Mouse (Mus musculus): ENCODE data around the gene Cntn2. TPM values are rescaled to one million over a fixed set of nuclear protein-coding genes. Genes with fewer than 3 reads are reported as not detected.
A peak's percentile ranks its signal among the peaks of the same experiment; 100 is the strongest.

Cntn2 gene
- total RNA-seq (2017), result not detected in 2 replicates

DNA sequence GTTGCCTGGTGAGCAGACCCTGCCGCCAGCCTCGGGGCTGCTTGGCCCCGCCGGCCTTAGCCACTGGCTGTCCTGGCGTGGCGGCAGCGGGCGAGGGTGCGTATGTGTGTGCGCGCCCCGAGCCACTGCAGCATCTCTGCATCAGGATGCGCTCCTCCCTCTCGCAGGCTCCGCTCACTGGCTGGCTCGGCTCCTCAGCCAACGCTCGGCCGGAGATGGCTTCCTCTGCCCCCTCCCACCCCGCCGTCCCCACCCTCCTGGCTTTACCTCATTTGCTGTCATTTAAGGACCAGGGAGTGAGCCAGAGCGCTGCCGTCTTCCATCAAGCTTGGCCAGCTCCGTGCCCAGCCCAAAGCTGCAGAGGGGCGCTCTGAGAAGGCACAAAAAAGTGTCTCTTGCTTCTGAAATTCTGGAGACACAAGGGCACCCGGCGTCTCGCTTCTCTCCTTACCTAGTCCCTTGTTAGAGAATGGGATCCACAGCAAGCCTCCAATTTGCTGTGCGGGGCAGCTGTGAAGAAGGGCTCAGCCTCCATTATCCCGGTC, at the start of gene Cntn2:
Gene Cntn2 (minus strand): TSS at position 495 of the 545 bp plus-strand sequence.
- ATAC-seq (replicated peaks in 1 of 2; ENCODE audit: insufficient read depth in 1 of 2, low FRiP score in 2 of 2, low TSS enrichment in 1 of 2, low read depth in 1 of 2, poor library complexity in 2 of 2, severe bottlenecking in 2 of 2), result 0 out of 4 replicates have a peak, but pooled peaks of 1 of the 2 experiments have one; percentile 20

- no peak for ATAC-seq (replicated peaks in 1 of 2; ENCODE audit: insufficient read depth in 1 of 2, low FRiP score in 2 of 2, low TSS enrichment in 1 of 2, low read depth in 1 of 2, poor library complexity in 2 of 2, severe bottlenecking in 2 of 2)
Observed at GRCm38 (mm10) chr1:132592145-132592544, 49.1 kb upstream of the Cntn2 start.

DNA sequence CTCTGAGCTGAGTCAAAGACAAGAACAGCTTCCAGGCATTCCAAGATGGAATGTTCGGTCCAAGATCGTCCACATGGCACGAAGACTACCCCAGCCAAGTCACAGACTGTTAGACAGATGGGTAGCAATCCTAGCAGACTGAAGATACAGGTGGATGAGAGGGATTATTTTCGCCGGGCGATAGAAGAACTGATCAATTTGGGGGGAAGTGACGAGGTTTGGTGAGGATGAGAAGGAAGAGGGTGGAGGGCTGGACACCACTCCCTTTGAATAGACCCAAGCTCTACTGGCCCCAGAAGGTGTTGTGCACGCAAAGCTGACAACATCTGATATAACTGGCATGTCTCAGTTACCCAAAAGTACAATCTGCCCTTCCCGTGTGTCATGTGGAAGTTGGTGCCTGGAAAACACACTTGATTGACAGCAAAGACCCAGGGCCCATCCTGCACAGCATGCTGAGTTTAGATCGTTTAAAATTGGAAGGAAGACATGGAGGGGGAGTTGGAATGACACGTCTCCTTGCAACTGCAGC, 48.4 kb upstream of the Cntn2 start:
- no peak for ATAC-seq (replicated peaks in 1 of 2; ENCODE audit: insufficient read depth in 1 of 2, low FRiP score in 2 of 2, low TSS enrichment in 1 of 2, low read depth in 1 of 2, poor library complexity in 2 of 2, severe bottlenecking in 2 of 2)

DNA sequence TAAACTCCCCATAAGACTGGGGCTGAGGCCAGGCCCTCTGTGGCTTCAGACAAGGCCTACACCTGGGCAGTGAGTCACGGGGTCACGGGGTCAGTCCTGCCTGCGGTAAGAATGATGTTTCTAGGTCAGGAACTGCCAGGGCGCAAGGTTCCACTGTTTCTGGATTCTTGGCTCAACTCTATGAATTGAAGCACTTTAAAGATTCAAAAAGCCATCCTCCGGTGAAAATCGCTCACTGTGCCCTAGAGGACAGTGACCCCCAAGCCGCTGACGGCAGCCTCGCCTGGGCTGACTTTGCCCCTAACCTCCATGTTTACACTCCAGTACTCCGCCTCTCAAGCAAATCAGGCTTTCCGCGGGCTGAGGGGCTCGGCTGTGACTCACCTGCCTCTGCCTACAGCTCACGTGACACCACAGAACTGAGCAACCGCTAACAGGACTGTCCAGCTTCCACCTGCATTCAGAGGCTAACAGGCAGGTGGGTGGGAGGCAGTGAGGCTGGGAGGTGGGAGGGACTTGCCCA, 43.7 kb upstream of the Cntn2 start:
- ATAC-seq (replicated peaks in 1 of 2; ENCODE audit: insufficient read depth in 1 of 2, low FRiP score in 2 of 2, low TSS enrichment in 1 of 2, low read depth in 1 of 2, poor library complexity in 2 of 2, severe bottlenecking in 2 of 2), result no peak

GRCm38 (mm10) chr1:132585376-132585775, 42.3 kb upstream of the Cntn2 start:
- ATAC-seq (replicated peaks in 1 of 2; ENCODE audit: insufficient read depth in 1 of 2, low FRiP score in 2 of 2, low TSS enrichment in 1 of 2, low read depth in 1 of 2, poor library complexity in 2 of 2, severe bottlenecking in 2 of 2), result no peak

DNA sequence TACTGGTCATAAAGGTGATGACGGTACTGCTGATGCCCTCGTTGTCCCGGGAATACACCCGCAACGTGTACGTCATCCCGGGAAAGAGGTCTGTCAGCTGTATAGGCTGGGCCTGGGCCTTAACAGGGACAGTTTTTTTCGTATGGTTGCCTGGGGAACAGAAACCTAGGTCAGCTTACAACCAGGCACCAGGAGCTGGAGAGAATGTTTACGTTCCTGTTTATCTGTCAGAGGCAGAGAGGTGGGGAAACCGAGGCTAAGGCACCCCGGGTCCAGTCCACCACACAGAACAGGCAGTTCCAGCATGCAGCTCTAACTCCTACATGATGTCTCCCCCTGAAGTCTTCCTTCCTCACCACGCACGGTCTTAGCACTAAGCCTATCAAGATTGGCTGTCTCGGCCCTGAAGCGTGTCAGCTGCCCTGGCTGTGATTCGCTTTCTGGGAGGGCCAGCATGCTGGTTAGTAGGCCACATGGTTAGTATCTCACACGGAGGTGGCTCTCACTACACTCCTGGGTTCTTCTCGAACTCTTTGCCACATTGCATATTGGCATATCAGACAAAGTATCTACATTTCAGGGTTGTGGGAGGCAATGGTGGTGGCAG, 40.0 kb upstream of the Cntn2 start:
- ATAC-seq (replicated peaks in 1 of 2; ENCODE audit: insufficient read depth in 1 of 2, low FRiP score in 2 of 2, low TSS enrichment in 1 of 2, low read depth in 1 of 2, poor library complexity in 2 of 2, severe bottlenecking in 2 of 2), result no peak

- ATAC-seq (replicated peaks in 1 of 2; ENCODE audit: insufficient read depth in 1 of 2, low FRiP score in 2 of 2, low TSS enrichment in 1 of 2, low read depth in 1 of 2, poor library complexity in 2 of 2, severe bottlenecking in 2 of 2), result no peak
Observed at GRCm38 (mm10) chr1:132581845-132582839, 39.1 kb upstream of the Cntn2 start.

DNA sequence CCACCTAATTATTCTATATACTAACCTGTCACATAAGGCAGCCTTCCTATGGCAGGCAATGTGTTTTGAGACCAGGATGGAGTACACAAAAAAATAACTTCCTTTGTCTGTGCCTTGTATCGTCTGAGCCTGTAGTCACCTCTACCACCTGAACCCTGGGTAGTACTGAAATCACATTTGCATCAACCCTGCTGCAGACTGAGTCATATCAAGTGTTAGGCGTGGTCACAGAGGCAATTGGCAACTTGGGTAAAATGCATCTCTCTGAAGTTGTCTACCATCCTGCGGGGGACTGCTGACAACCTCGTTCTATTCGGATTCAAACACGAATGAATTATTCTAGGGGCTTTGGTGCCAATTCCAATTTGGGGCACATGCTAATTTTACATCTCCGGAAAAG, 37.0 kb upstream of the Cntn2 start:
- no peak for ATAC-seq (replicated peaks in 1 of 2; ENCODE audit: insufficient read depth in 1 of 2, low FRiP score in 2 of 2, low TSS enrichment in 1 of 2, low read depth in 1 of 2, poor library complexity in 2 of 2, severe bottlenecking in 2 of 2)

- no peak for ATAC-seq (replicated peaks in 1 of 2; ENCODE audit: insufficient read depth in 1 of 2, low FRiP score in 2 of 2, low TSS enrichment in 1 of 2, low read depth in 1 of 2, poor library complexity in 2 of 2, severe bottlenecking in 2 of 2)
Observed at GRCm38 (mm10) chr1:132576845-132577244, 33.8 kb upstream of the Cntn2 start.

- ATAC-seq (replicated peaks in 1 of 2; ENCODE audit: insufficient read depth in 1 of 2, low FRiP score in 2 of 2, low TSS enrichment in 1 of 2, low read depth in 1 of 2, poor library complexity in 2 of 2, severe bottlenecking in 2 of 2), result no peak
Observed at GRCm38 (mm10) chr1:132572851-132573250, 29.8 kb upstream of the Cntn2 start.

DNA sequence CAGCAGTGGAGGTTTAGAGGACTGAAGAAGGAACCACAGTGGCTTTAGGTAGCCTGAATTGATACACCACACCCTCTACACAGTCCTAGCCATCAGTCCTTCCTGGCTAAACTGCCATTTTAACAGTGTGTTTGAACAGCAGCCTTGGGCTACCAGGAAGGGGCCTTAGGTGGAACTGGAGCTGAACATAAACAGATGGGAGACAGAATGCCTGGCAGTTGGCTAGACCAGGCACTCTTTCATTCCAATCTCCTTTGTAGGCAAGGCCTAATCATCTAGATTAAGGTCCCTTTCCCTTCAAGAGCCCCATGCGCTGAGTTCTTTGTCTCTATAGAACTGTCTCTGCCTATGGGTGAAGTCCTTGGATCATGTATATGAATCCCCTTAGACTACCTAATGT, 28.6 kb upstream of the Cntn2 start:
- ATAC-seq (replicated peaks in 1 of 2; ENCODE audit: insufficient read depth in 1 of 2, low FRiP score in 2 of 2, low TSS enrichment in 1 of 2, low read depth in 1 of 2, poor library complexity in 2 of 2, severe bottlenecking in 2 of 2), result no peak

DNA sequence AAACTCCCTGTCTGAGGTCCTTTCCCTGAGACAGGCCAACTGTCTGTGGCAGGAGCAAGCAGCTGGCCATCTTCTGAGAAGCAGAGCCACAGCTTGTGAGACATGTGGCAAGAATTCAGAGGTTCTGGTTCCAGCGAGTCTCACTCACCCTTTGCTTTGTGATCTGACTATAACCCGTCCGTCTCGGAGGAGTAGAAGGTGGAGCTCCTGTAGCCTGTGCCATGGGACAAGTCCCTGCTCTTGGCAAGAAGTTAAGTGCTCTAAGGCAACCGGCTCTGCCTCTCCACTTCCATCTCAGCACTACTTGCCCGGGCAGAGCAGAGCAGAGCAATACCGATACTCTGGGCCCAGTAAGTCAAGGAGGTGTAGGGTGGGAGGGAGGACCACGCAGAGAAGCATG, 27.9 kb upstream of the Cntn2 start:
- no peak for ATAC-seq (replicated peaks in 1 of 2; ENCODE audit: insufficient read depth in 1 of 2, low FRiP score in 2 of 2, low TSS enrichment in 1 of 2, low read depth in 1 of 2, poor library complexity in 2 of 2, severe bottlenecking in 2 of 2)

DNA sequence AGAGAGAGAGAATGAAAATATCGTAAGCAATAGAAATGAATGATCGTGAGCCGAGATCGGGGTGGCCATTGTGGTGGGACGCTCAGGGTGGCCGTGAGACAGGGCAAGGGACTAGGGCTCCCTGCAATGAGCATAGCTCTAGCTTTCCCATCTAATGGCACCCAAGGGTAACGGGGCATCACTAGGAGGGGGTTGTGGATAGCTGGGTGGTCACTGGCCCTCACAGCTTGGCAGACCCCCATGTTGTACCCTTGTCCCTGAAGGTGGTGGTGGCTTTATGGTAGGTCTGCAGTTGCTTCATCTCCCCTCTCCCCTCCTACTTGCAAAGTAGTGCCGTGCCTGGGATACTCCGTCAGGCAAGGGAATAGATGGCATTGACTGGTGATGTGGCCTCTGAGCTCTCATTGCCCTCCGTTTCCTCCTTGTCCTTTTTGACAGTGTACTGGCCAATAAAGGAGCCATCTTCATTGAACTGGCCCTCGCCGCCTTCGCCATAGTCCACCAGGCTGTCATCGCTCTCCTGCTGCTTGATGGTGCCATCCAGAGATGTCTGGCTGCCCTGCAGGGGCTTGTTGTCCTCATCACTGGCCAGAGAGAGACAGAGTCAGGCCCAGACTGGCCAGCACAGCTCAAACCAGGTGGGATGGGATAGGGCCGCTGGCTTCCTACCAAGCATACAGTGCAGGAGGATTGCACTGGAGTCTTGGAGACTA, 27.2 kb upstream of the Cntn2 start:
- no peak for ATAC-seq (replicated peaks in 1 of 2; ENCODE audit: insufficient read depth in 1 of 2, low FRiP score in 2 of 2, low TSS enrichment in 1 of 2, low read depth in 1 of 2, poor library complexity in 2 of 2, severe bottlenecking in 2 of 2)

DNA sequence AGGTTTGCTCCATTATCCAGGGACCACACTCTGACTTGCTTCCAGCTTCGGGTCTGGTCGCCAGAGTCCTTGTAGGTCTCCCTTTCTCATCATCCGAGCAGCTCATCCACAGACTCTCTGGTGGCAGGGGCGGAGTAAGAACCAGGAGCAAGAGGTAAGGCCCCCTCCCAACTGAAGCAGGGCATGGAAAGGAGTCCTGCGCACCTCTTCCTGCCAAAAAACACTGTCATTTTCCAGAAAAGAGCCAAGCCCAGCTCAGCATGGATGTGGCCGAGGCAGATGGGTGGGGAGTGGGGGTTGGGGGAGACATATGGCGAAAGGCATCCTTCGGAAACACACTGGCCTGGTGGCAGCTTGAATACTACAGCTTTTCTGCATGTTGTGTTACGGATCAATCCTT, 26.5 kb upstream of the Cntn2 start:
- no peak for ATAC-seq (replicated peaks in 1 of 2; ENCODE audit: insufficient read depth in 1 of 2, low FRiP score in 2 of 2, low TSS enrichment in 1 of 2, low read depth in 1 of 2, poor library complexity in 2 of 2, severe bottlenecking in 2 of 2)

DNA sequence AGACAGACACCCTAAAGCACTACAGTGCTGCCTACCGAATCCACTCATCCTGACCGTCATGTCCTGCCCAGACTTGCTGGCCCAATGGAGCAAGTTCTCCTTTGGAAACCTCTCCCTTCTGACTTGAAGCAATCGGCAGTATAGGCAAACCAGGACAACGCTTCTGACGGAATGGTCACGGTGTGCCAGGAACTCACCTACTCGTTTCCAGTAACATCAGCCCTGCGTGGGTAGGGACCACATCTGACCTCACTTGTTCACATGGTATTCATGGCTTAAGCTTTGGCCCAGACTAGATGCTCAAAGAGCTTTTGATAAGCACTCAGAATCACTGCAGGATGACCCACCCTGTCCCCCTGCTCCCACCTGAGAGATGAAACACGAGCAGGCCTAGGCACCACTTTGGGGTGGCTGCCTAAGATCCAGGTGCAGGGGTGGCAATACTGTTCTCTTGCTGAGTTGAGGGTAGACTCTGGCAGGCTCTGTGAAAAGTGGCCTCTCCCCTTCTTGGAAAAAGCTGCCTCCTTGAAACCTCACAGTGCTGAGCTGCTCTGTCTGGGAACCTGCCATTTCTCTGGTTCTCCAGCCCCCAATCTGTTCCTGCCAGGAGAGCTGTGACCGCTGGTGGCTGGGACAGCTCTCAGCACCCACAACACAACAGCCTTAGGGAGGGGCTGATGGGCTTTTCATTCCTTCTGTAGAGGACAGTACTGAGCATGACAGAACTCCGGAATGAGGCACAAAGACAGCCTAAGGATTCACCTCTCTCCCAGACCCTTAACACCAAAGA, 24.5 kb upstream of the Cntn2 start:
- no peak for ATAC-seq (replicated peaks in 1 of 2; ENCODE audit: insufficient read depth in 1 of 2, low FRiP score in 2 of 2, low TSS enrichment in 1 of 2, low read depth in 1 of 2, poor library complexity in 2 of 2, severe bottlenecking in 2 of 2)

GRCm38 (mm10) chr1:132565766-132566165, 22.7 kb upstream of the Cntn2 start:
- no peak for ATAC-seq (replicated peaks in 1 of 2; ENCODE audit: insufficient read depth in 1 of 2, low FRiP score in 2 of 2, low TSS enrichment in 1 of 2, low read depth in 1 of 2, poor library complexity in 2 of 2, severe bottlenecking in 2 of 2)

- no peak for ATAC-seq (replicated peaks in 1 of 2; ENCODE audit: insufficient read depth in 1 of 2, low FRiP score in 2 of 2, low TSS enrichment in 1 of 2, low read depth in 1 of 2, poor library complexity in 2 of 2, severe bottlenecking in 2 of 2)
Observed at GRCm38 (mm10) chr1:132564946-132565345, 21.9 kb upstream of the Cntn2 start.

All from hematopoietic stem cell, adult 5-6 weeks (primary cell).